Mouse (Mus musculus): ENCODE results near the gene Gpr173.
"Not testable (repeated sequence)": the region's sequence is repeated elsewhere in the genome, so short reads cannot be mapped to it uniquely, and the experiment has no call there.

Gpr173 gene

GRCm38 (mm10) chrX:152368397-152369273 is at the start of gene Gpr173:
Gene Gpr173, minus strand, starts transcription at chrX:152368704.
- no peak for DNase-seq (ENCODE audit: extremely low read depth, low read depth, low spot score)

DNA sequence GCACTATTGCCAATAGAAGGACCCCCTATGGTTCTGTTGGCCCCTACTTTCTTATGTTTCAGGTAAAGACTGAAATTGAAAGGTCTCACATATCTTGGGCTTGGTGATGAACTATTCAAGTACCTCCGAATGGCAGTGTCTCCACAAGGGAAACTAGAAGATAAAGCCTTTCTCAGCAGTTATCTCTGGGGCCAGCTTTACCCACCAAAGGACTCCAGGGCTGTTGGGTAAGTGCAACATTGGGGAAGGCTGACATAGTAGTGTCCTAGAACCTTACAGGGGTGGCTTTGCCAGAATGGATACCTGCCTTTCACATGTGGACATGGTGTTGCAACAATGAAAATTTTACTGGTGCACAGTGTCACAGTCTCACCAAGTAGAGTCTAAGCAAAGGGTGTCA is 34.7 kb upstream of the Gpr173 start:
- no peak for DNase-seq (ENCODE audit: extremely low read depth, low read depth, low spot score)

DNA sequence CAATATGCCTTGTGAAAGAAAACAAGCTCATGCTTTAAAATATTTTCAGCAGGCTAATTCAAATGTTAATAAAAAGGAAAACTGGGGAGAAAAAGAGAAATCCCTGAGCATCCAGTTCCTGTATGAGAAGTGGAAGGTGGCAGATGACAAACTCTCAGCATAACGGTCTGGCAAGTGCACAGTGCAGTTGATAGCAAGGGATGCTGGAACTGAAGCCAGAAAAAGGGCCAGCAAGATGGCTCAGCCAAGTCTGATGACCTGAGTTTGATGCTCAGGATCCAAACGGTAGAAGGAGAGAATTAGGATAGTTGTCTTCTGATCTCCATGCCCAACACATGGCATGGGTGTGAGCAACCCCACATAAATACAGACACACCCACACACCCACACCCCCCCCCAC is 31.6 kb upstream of the Gpr173 start:
- DNase-seq (ENCODE audit: extremely low read depth, low read depth, low spot score), result no peak

DNA sequence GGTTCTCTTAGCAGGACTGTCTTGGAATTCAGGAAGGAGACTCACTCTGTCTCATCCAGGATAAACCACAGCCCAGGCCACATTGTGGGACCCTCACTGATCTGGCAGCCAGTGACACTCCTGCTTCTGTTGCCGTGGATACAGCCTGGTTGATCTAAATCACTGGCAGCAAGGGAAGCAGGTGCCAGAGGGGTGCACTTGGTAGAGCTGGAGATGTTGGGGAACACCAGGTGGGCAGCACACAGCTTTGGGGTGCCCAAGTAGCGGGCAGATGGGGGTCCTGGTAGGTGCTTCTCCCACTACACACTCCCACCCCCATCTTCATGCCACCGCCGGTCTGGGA is 479 bp downstream of the Gpr173 start:
- DNase-seq (ENCODE audit: extremely low read depth, low read depth, low spot score), result no peak

- no peak for DNase-seq (ENCODE audit: extremely low read depth, low read depth, low spot score)
These were observed 2.1 kb downstream of the Gpr173 start for GRCm38 (mm10) chrX:152366418-152366817.

DNA sequence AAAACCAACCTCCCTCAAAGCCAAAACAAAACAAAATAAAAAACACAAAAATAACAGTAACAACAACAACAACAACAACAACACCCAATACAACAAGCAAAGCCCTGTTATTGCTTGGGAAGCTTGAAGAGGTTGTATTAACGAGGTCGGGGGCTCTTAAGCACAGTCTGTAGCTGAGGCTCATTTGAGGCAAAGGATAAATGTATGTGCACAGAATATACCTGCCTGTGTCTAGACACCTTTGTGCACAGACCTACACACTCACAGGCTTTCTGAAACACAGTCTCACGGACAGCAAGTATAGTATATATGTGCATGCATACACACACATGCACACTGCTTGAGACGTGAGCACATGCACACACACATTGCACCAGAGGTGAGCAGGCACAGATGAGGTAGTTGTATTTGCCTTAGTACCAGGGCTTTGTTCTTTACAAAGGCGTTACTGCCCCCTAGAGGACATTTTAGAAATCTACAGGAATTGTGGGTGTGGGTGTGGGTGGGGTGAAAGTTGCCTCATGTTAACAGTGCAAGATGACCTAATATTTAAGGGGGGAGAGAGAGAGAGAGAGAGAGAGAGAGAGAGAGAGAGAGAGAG is 15.9 kb downstream of the Gpr173 start:
- DNase-seq (ENCODE audit: extremely low read depth, low read depth, low spot score), result no peak

DNA sequence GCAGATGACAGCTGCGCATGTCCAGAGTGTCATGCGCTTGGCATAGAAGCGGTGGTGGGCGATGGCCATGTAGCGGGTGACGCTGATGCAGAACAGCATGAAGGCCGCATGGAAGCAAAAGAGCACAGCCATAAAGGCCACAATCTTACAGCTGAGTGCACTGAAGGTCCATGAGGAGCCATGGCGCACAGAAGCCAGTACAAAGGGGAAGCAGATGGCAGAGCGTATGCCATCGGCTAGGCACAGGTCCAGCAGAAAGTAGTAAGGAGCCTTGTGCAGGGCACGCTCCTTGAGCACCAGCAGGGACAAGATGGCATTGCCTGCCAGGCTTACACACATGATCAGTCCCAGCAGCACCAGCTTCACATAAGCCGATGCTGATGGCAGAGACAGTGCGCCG is 21.5 kb downstream of the Gpr173 start:
- no peak for DNase-seq (ENCODE audit: extremely low read depth, low read depth, low spot score)

- no peak for DNase-seq (ENCODE audit: extremely low read depth, low read depth, low spot score)
These were observed 21.9 kb downstream of the Gpr173 start for GRCm38 (mm10) chrX:152346587-152346986.

- no peak for DNase-seq (ENCODE audit: extremely low read depth, low read depth, low spot score)
These were observed 25.6 kb downstream of the Gpr173 start for GRCm38 (mm10) chrX:152342903-152343302.

GRCm38 (mm10) chrX:152342358-152342901 is 26.1 kb downstream of the Gpr173 start, which contains the start of gene Tspyl2:
Gene Tspyl2, minus strand, starts transcription at chrX:152342425.
- DNase-seq (ENCODE audit: extremely low read depth, low read depth, low spot score), result no peak

GRCm38 (mm10) chrX:152341496-152341895 is 27.0 kb downstream of the Gpr173 start:
- no peak for DNase-seq (ENCODE audit: extremely low read depth, low read depth, low spot score)

DNA sequence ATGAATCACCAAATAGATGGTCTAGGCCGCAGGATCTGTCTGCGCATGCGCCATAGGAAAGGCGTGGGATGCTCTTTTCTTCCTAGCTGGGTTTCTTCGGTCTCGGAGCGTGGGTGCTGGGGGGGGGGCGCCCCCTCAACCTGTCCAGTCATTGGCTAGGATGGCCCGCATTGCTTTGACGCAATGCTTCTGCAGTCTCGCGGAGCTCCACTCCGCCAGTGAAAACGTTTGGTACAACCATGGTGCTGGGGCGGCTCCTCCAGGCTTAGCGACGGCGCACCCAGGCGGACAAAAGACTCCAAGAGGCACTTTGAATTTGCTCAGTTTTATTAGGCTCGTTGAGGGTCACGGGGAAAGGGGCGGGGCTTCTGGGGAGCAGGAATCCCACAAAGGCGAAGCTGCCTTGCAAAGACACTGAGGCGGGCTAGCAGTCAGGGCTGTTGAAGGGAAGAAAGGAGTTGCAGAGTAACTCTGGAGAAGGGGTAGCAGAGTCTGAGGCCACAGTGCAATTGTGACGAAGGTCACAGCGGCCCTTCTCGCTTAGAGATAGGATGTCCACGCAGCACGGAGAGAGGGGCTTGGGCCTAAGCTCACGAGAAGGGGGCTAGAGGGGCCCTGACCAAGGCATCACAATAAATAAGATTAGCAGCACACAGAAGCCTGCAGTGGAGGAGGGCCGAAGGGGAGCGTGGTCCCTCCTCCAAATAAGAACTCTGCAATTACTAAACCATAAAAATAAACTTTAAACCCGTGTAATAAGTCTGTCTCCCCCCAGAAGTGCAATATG is 31.8 kb downstream of the Gpr173 start:
- peak; percentile 43 for DNase-seq (ENCODE audit: extremely low read depth, low read depth, low spot score)

DNA sequence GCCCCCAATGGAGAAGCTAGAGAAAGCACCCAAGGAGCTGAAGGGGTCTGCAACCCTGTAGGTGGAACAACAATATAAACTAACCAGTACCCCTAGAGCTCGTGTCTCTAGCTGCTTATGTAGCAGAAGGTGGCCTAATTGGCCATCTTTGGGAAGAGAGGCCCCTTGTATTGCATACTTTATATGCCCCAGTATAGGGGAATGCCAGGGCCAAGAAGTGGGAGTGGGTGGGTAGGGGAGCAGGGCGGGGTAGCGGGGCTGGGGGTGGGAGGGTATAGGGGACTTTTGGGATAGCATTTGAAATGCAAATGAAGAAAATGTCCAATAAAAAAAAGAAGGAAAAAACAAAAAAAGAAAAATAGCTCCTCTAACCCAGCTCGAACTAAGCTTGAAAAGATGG is 32.4 kb downstream of the Gpr173 start:
- not testable (repeated sequence) for DNase-seq (ENCODE audit: extremely low read depth, low read depth, low spot score)

- DNase-seq (ENCODE audit: extremely low read depth, low read depth, low spot score), result not testable (repeated sequence)
These were observed 39.1 kb downstream of the Gpr173 start for GRCm38 (mm10) chrX:152329400-152329799.

- DNase-seq (ENCODE audit: extremely low read depth, low read depth, low spot score), result no peak
These were observed 40.8 kb downstream of the Gpr173 start for GRCm38 (mm10) chrX:152327689-152328052.

GRCm38 (mm10) chrX:152326996-152327688 is 41.4 kb downstream of the Gpr173 start, which contains the start of gene Kantr:
Gene Kantr, minus strand, starts transcription at chrX:152327495.
- peak; percentile 63 for DNase-seq (ENCODE audit: extremely low read depth, low read depth, low spot score)

DNA sequence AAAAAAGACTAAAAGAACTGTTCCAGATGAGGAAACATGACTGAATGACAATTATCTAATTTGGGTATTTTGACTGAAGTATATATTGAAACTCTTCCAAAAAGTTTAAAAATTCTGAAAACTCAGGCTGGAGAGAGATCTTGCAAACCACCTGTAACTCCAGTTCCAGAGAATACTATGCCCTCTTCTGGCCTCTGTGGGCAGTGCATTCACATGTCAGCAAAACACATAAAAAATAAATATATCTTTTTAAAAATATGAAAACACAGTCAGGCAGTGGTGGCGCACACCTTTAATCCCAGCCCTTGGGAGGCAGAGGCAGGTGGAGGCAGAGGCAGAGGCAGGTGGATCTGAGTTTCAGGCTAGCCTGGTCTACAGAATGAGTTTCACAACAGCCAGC is 44.9 kb downstream of the Gpr173 start:
- DNase-seq (ENCODE audit: extremely low read depth, low read depth, low spot score), result no peak

DNA sequence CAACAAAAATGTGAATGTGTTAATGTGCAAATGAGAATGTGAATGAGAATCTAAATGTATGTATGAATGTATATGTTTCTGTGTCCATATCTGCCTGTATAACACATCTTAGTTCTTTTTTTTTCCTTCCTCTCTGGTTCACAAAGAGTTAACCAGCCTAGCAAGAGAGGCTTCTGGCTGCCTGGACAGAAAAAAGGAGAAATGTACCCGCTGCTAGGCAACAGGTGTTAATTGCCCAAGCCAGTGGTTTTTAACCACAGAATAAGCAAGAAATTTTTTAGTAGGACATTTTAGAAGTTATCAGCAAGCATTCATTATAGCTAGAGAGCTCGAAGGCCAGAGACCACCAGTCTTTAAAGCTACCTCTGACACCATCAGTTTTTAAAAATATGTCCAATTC is 45.7 kb downstream of the Gpr173 start:
- DNase-seq (ENCODE audit: extremely low read depth, low read depth, low spot score), result no peak

- DNase-seq (ENCODE audit: extremely low read depth, low read depth, low spot score), result no peak
These were observed 48.0 kb downstream of the Gpr173 start for GRCm38 (mm10) chrX:152320535-152320934.

- DNase-seq (ENCODE audit: extremely low read depth, low read depth, low spot score), result no peak
These were observed 60.6 kb downstream of the Gpr173 start for GRCm38 (mm10) chrX:152307942-152308341.

DNA sequence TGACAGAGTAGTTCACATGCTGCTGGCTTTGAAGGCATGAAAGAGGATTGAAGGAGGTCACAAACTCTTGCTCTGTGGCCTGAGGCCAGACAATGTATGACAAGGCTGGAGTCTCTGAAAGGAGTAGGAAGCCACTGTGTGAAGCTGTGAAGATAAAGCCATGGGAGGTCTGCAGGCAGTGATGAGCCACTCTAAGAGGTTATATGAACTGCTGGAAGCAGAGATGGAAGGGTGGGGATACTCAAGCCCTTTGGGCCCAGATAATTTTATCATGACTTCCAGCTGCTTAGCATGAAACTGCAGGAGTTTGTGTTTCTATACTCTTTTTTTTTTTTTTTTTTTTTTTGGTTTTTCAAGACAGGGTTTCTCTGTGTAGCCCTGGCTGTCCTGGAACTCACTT is 61.1 kb downstream of the Gpr173 start:
- DNase-seq (ENCODE audit: extremely low read depth, low read depth, low spot score), result no peak

Data from fat pad, adult 2 months (tissue).